Mouse (Mus musculus): ENCODE results near the gene Rbm44.

The Rbm44 gene

DNA sequence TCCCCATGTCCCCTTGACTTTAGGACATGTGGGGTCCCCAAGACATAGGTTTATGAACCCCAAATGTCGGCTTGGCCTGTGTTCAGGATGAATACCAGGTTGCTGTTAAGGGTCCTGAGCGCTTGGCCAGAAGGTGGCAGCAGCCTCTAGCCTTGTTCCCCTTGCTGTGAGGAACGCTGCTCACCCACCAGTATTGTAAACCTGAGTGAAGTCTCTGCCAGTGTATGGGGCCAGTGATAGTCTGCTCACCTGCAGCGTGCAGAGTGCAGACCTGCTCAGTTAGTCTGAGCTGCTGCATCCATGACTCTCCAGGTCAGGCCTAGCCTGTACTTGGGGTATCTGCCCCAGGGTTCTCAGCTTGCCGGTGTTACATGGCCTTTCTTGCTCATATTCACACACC, 34.2 kb downstream of the Rbm44 start:
- no peak for DNase-seq (ENCODE audit: low read depth, low spot score)

DNA sequence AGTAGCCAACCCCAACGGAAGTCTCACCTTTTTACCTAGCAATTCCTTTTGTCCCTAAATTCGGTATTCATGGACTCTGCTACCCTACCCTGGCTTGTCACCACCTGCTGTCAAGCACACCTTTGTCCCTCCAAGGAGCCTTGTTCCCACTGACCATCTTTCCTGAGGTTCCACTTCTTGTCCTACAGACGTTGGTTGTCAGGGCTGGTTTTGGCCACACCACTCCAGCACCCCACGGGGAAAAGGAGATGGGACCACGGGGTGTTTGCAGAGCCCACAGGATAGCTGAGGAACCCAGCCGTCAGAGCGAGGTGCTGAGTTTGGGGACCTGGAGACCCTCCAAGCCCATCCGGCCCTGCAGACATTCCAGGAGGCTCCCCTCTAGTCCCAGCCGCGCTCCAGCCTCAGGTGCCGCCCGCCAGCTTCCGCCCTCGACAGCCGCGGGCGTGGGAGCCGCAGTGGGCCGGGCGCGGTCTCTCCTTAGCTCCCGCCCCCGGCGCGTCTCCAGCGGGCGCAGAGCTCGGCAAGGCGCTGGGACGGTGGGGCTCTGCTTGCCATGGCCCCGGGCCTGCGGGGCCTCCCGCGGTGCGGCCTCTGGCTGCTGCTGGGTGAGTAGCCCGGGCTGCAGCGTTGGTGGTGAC, 34.8 kb downstream of the Rbm44 start, which contains the start of gene Ramp1:
Ramp1 (plus strand) TSS at position 290 of the 641 bp plus-strand sequence.
- no peak for DNase-seq (ENCODE audit: low read depth, low spot score)

DNA sequence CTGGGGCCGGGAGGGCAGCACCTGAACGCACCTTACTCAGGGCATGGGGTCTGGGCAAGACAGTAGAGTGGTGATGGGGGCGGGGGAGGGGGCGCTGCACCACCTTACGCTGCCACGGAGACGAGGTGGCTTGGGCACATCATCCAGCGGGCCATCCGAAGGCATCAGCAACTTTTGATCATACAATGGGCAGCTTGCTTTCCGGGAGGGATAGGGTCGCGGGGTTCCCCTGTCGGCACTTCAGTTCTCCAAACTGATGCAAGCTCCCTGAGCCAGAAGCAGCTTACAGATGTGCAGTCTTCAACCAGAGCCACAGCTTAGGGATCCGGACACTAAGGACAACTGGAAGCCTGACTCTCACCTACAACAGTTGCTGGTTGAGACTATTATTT, 35.3 kb downstream of the Rbm44 start:
- no peak for DNase-seq (ENCODE audit: low read depth, low spot score)

DNA sequence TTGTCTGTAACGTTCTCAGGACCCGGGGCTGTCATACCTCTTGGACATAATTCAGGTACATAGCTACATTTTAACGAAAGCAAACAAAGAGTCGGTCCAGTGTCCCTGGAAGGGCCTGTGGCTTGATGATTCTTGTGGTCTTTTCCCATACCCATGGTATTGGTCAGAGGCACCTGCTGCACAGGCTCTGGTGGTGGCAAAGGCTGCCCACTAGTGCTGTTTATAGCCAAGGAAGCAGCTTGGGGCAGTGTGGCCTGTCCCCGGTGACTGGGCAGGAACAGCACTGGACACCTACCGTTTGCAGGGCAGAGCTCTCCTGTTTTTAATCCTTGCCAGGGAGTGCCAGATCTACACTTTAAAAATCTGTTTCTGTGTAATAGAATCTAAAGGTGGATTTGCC, 35.8 kb downstream of the Rbm44 start:
- DNase-seq (ENCODE audit: low read depth, low spot score), result no peak

DNA sequence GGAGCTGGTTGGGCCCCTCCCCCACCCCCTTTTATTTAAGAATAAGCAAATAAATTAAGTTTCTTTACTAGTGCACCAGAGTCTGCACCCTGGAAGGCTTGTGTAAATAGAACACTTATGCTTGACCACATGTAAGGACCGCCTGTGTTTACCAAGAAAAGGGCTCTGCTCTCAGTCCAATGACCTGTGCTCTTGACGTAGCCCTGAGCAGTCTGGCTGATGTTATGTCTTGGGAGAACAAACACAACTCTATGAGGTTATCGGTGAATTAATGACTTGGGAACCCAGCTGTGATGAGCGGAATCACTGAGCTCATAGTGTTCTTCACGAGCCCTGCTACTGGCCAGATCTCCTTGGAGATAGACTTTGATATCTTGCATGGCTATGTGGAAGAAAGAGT, 36.4 kb downstream of the Rbm44 start:
- DNase-seq (ENCODE audit: low read depth, low spot score), result no peak

- DNase-seq (ENCODE audit: low read depth, low spot score), result no peak
These were observed 37.0 kb downstream of the Rbm44 start for GRCm38 (mm10) chr1:91181784-91182450.

GRCm38 (mm10) chr1:91183305-91183704, 38.4 kb downstream of the Rbm44 start:
- DNase-seq (ENCODE audit: low read depth, low spot score), result no peak

- no peak for DNase-seq (ENCODE audit: low read depth, low spot score)
These were observed 41.8 kb downstream of the Rbm44 start for GRCm38 (mm10) chr1:91186677-91187076.

DNA sequence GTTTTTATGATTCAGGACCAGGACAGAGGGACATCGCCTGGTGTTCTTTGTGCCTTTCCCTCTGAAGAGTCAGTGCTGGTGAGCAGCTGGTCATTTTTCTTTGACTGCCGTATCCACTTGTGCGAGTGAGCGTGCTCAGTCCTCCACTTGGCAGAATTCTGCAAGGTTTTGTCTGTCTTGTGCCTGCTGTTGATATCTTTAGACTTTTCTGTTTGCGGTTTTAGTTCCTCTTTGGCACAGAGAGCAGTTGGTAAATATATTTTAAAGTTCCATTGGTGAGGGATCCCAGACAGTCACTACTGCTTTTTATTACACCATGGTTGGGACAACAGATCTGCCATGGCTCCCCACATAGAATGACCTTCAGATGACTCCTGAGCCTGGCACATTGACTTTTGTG, 42.4 kb downstream of the Rbm44 start:
- DNase-seq (ENCODE audit: low read depth, low spot score), result no peak

DNA sequence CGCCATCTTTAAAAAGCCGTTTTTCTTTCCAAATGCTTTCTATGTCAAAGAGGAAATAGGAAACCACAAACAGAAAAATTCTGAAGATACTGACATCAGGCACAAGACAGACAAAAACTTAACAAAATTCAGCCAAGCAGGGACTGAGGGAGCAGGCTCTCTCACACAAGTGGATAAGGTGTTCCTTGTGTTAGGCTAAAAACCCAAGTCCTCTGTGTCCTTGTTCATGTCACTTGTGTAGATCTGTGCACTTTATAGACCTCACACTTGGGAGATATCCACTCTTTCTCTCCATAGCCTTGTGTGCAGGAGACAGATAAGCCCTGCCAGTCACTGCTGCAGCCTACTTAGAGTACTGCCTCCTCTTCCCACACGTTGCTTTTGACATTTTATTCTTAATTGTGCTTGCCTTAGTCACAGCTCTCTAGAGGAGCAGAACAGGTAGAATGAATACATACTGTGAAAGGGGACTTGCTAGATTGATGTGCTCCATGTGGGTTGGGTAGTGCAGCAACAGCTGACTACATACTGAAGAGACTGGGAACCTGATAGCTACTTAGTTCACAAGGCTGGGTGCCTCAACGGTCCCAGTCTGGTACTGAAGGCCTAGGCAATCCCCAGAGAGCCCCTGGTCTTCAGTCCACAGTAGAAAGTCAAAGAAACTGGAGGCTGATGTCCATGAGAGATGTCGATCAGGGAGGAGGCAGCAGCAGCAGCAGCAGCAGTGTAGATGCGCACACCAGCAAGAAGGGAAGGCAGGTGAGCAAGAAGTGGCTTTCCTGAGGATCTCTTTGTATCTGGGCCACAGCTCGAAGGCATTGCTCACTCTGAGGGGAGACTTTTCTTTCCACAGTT, 43.1 kb downstream of the Rbm44 start:
- DNase-seq (ENCODE audit: low read depth, low spot score), result no peak

DNA sequence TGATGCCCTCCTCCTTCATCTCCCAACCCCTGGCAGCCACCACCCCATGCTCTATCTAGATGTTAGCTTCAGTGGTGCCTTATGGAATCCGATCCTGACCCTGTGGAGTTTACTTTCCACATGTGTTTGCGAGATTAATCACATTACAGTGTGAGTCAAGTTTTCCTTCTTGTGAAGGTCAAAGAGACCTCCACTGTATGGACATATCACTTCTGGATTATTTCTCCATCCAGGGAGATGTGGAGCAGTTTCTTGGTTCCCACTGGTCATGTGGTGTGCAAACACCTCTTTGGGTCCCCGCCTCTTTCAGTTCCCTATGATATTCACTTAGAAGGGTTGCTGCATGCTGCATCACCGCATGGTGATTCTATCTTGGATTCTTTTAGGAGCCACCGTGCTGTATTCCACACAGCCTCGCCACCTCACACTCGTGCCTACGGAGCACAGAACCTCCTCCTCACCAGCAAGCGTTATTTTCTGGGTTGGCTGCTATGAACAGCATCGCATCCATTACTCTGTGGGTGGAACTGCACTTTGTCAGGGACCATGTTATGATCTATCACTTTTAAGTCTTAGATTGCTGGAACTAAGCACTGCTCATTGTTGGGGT, 44.1 kb downstream of the Rbm44 start:
- no peak for DNase-seq (ENCODE audit: low read depth, low spot score)

DNA sequence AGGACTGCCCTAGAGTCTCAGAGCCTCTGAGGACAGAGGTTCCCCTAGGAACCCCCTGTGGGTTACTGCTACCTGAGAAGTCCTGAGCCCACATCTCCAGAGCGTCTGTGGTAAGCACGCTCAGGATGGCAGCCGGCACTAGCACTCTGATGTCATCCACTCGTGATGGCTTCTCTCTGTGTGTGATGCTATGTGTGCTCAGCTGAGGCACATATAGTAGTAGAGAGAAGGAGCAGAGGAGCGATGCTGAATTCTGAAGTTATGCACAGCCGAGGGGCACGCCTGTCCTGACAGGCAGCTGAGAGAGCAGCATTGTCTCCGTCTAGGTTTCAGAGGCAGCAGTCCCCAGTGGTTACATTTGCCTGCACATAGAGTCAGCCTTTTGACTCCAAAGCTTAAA, 47.3 kb downstream of the Rbm44 start:
- DNase-seq (ENCODE audit: low read depth, low spot score), result no peak

GRCm38 (mm10) chr1:91193242-91193641, 48.4 kb downstream of the Rbm44 start:
- no peak for DNase-seq (ENCODE audit: low read depth, low spot score)

- DNase-seq (ENCODE audit: low read depth, low spot score), result no peak
These were observed 48.8 kb downstream of the Rbm44 start for GRCm38 (mm10) chr1:91193680-91194079.

DNA sequence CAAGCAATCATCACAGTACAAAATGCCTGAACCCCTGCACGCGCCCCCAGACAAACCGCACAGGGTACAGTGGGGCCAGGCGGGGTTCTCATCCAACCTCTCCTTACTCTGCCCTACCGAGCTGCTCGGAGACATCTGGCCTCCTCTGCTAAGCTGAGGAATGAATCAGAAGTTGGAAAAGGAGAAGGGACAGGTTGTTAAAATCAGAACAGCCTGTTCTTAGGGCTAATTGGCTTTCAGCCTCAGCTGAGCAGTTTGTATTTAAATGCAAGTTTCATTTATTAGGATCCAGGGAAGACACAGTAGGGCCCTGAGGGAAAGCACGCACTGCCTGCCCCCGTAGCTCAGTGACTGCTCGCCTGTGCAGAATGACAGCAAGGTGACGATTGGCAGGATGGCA, 54.9 kb downstream of the Rbm44 start:
- no peak for DNase-seq (ENCODE audit: low read depth, low spot score)

DNA sequence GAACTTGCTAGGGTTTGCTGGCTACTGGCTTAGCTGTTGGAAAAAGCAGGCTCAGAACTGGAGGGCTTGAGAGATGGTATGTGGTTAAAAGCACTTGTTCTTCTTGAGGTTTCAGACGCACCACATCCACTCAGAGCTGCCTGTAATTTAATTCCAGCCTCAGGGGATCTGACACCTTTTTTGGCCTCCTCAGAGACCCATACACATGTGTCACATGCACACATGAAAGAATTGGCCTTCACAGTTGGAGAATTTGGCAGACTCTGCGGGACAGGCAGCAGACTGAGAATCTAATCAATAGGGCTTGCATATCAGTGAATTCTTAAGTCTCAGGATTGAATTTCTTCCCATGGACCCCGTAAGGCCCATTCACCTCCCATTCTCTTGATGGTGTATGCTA, 56.2 kb downstream of the Rbm44 start:
- DNase-seq (ENCODE audit: low read depth, low spot score), result no peak

- DNase-seq (ENCODE audit: low read depth, low spot score), result no peak
These were observed 59.4 kb downstream of the Rbm44 start for GRCm38 (mm10) chr1:91204221-91204765.

DNA sequence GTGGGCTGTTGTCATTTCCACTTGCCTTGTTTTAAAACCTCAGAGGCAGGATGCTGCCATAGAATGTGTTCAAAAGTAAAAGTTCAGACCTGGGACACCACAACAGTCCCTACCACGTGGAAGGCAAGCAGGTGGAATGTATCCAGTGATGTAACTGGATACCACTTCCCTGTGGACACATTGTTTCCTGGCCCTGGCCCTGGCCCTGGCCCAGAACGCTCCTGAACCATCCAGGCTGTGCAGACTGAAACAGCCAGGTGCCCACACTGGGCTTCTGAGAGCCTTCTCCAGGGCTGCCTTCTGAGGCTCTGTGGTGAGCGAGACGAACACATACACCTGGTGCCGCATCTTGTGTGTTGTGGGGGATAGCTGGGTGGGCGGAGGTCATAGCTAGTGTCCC, 60.8 kb downstream of the Rbm44 start:
- DNase-seq (ENCODE audit: low read depth, low spot score), result no peak

GRCm38 (mm10) chr1:91206336-91206735, 61.4 kb downstream of the Rbm44 start:
- no peak for DNase-seq (ENCODE audit: low read depth, low spot score)

DNA sequence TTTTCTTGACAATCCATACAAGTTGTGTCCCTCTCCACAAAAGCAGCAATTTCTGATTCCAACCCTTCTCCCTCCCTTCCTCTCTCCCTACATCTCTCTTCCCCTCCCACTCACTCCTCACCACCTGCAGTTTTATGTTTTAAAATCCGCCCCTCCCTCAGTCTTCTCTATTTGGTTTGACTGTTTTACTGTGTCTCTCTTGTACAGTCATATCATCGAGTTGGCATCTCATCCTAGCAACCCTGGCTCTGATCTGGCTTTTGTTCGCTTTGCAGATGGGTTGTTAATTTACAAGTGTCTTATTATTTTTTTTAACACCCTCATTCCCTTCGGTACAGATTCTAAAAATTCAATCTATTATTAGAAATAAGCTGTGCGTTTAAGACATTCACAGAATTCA, 62.0 kb downstream of the Rbm44 start:
- DNase-seq (ENCODE audit: low read depth, low spot score), result peak; percentile 49

DNA sequence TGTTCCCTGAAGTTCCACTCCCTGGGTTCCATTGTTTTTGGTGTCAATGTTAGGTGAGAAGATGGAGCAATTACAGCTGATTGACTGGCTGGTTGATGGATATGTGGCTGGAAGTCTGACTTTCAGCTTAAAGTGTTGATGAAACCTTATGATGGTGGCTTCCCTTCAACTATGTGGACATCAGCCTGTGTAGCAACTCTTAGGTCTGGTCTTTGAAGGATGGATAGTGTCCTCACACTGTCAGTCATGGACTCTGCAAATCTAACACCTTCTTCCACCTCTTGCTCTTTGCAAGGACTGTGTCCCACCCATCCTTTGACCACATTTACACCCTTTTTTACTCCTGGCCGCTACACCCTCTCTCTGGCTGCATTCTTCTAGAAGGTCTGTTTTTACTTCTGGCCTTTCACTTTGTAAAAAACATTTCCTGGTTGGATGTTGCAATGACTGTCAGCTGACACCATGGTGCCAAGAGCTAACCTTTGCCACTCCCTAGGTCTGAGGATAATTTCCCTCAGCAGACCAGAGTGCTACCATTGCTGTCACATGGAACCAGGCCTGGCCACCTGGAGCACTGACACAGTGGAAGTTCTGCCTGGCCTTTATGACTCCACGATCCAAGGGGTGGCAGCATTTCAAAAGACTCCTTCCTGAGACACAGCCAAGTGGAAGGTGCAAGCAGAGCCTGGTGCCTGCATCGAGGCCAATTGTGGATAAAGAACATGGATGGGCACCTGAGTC, 62.6 kb downstream of the Rbm44 start:
- no peak for DNase-seq (ENCODE audit: low read depth, low spot score)

Measured in brain, embryonic 18.5 days (tissue).